Mouse (Mus musculus): ENCODE results near the gene Speer4f1. TPM values are rescaled to one million over a fixed set of nuclear protein-coding genes. Genes with fewer than 3 reads are reported as not detected.
"Not testable (repeated sequence)": the region's sequence is repeated elsewhere in the genome, so short reads cannot be mapped to it uniquely, and the experiment has no call there.

Gene Speer4f1
- polyA plus RNA-seq (2014; fragmentation: Nextera tagmentation; extraction: Ambion mirVana), result not detected in 2 replicates

- not testable (repeated sequence) for H3K9me3 ChIP-seq (ENCODE audit: control insufficient read depth, low read length); H3K4me3 ChIP-seq (replicated peaks; ENCODE audit: low read length); H3K27ac ChIP-seq; H3K4me2 ChIP-seq (replicated peaks); DNase-seq (ENCODE audit: low spot score); H3K9ac ChIP-seq; H3K4me1 ChIP-seq (replicated peaks; ENCODE audit: control insufficient read depth, insufficient read depth, low read length); H3K36me3 ChIP-seq (replicated peaks; ENCODE audit: control insufficient read depth, insufficient read depth); ATAC-seq (ENCODE audit: low FRiP score); H3K27me3 ChIP-seq (ENCODE audit: control insufficient read depth, insufficient read depth, low read length)
- WGBS, result 100% methylated on average over 1 of the region's 1 CpGs
These were observed at the start of gene Speer4f1 for GRCm38 (mm10) chr5:17475798-17476197. TSS of gene Speer4f1 (plus strand) at chr5:17476098.

- DNase-seq (ENCODE audit: low spot score) (no peak), ATAC-seq (ENCODE audit: low FRiP score) (no peak)
- 91% methylated on average over 1 of the region's 1 CpGs for WGBS
- Histone ChIP-seq H3K4me1 (replicated peaks; ENCODE audit: control insufficient read depth, insufficient read depth, low read length) (no peaks in the 10 kb centered on the region), H3K27ac (no peak overlapping the region), H3K36me3 (replicated peaks; ENCODE audit: control insufficient read depth, insufficient read depth) (no peaks in the 10 kb centered on the region), H3K9me3 (ENCODE audit: control insufficient read depth, low read length) (no peaks in the 10 kb centered on the region), H3K4me3 (replicated peaks; ENCODE audit: low read length) (no peak overlapping the region), H3K27me3 (ENCODE audit: control insufficient read depth, insufficient read depth, low read length) (no peaks in the 10 kb centered on the region), H3K4me2 (replicated peaks) (no peak overlapping the region), H3K9ac (no peak overlapping the region)
These were observed 49.0 kb upstream of the Speer4f1 start for GRCm38 (mm10) chr5:17426930-17427329.

GRCm38 (mm10) chr5:17434721-17435120, 41.2 kb upstream of the Speer4f1 start:
- WGBS, result 48% methylated on average over 3 of the region's 3 CpGs
- H3K4me3 ChIP-seq (replicated peaks; ENCODE audit: low read length), result no peak overlapping the region
- no peak overlapping the region for H3K4me2 ChIP-seq (replicated peaks)
- no peaks in the 10 kb centered on the region for H3K9me3 ChIP-seq (ENCODE audit: control insufficient read depth, low read length)
- no peak overlapping the region for H3K27ac ChIP-seq
- DNase-seq (ENCODE audit: low spot score) (no peak), ATAC-seq (ENCODE audit: low FRiP score) (no peak)
- no peaks in the 10 kb centered on the region for H3K27me3 ChIP-seq (ENCODE audit: control insufficient read depth, insufficient read depth, low read length)
- no peak overlapping the region for H3K9ac ChIP-seq
- H3K4me1 ChIP-seq (replicated peaks; ENCODE audit: control insufficient read depth, insufficient read depth, low read length), result no peaks in the 10 kb centered on the region
- H3K36me3 ChIP-seq (replicated peaks; ENCODE audit: control insufficient read depth, insufficient read depth), result no peaks in the 10 kb centered on the region

- DNase-seq (ENCODE audit: low spot score), result no peak
- Histone ChIP-seq H3K4me3 (replicated peaks; ENCODE audit: low read length) (no peak overlapping the region), H3K9me3 (ENCODE audit: control insufficient read depth, low read length) (no peaks in the 10 kb centered on the region), H3K4me1 (replicated peaks; ENCODE audit: control insufficient read depth, insufficient read depth, low read length) (no peaks in the 10 kb centered on the region), H3K4me2 (replicated peaks) (no peak overlapping the region), H3K27ac (no peak overlapping the region), H3K9ac (no peak overlapping the region), H3K27me3 (ENCODE audit: control insufficient read depth, insufficient read depth, low read length) (no peaks in the 10 kb centered on the region), H3K36me3 (replicated peaks; ENCODE audit: control insufficient read depth, insufficient read depth) (no peaks in the 10 kb centered on the region)
- ATAC-seq (ENCODE audit: low FRiP score), result no peak
- 7% methylated on average over 2 of the region's 2 CpGs for WGBS
These were observed 39.7 kb upstream of the Speer4f1 start for GRCm38 (mm10) chr5:17436209-17436608.

GRCm38 (mm10) chr5:17439487-17440102, 36.3 kb upstream of the Speer4f1 start:
- DNase-seq (ENCODE audit: low spot score) (no peak), ATAC-seq (ENCODE audit: low FRiP score) (no peak)
- H3K9ac ChIP-seq, result no peak overlapping the region
- H3K9me3 ChIP-seq (ENCODE audit: control insufficient read depth, low read length), result no peaks in the 10 kb centered on the region
- no peaks in the 10 kb centered on the region for H3K4me1 ChIP-seq (replicated peaks; ENCODE audit: control insufficient read depth, insufficient read depth, low read length)
- H3K4me2 ChIP-seq (replicated peaks), result no peak overlapping the region
- no peaks in the 10 kb centered on the region for H3K27me3 ChIP-seq (ENCODE audit: control insufficient read depth, insufficient read depth, low read length)
- H3K27ac ChIP-seq, result no peak overlapping the region
- H3K36me3 ChIP-seq (replicated peaks; ENCODE audit: control insufficient read depth, insufficient read depth), result no peaks in the 10 kb centered on the region
- no peak overlapping the region for H3K4me3 ChIP-seq (replicated peaks; ENCODE audit: low read length)

- Histone ChIP-seq H3K27me3 (ENCODE audit: control insufficient read depth, insufficient read depth, low read length) (no peaks in the 10 kb centered on the region), H3K4me2 (replicated peaks) (no peak overlapping the region), H3K4me1 (replicated peaks; ENCODE audit: control insufficient read depth, insufficient read depth, low read length) (no peaks in the 10 kb centered on the region), H3K36me3 (replicated peaks; ENCODE audit: control insufficient read depth, insufficient read depth) (no peaks in the 10 kb centered on the region), H3K9me3 (ENCODE audit: control insufficient read depth, low read length) (no peaks in the 10 kb centered on the region), H3K4me3 (replicated peaks; ENCODE audit: low read length) (no peak overlapping the region), H3K9ac (no peak overlapping the region), H3K27ac (no peak overlapping the region)
- DNase-seq (ENCODE audit: low spot score) (no peak), ATAC-seq (ENCODE audit: low FRiP score) (no peak)
- WGBS, result 87% methylated on average over 5 of the region's 5 CpGs
These were observed 21.8 kb upstream of the Speer4f1 start for GRCm38 (mm10) chr5:17454059-17454458.

GRCm38 (mm10) chr5:17454952-17455586, 20.8 kb upstream of the Speer4f1 start:
- H3K4me2 ChIP-seq (replicated peaks), result no peak overlapping the region
- H3K27me3 ChIP-seq (ENCODE audit: control insufficient read depth, insufficient read depth, low read length), result no peaks in the 10 kb centered on the region
- H3K9me3 ChIP-seq (ENCODE audit: control insufficient read depth, low read length), result no peaks in the 10 kb centered on the region
- no peak overlapping the region for H3K9ac ChIP-seq
- DNase-seq (ENCODE audit: low spot score), result no peak
- no peaks in the 10 kb centered on the region for H3K4me1 ChIP-seq (replicated peaks; ENCODE audit: control insufficient read depth, insufficient read depth, low read length)
- no peaks in the 10 kb centered on the region for H3K36me3 ChIP-seq (replicated peaks; ENCODE audit: control insufficient read depth, insufficient read depth)
- ATAC-seq (ENCODE audit: low FRiP score), result 0 out of 2 replicates have a peak, but pooled peaks have one; percentile 37
- whole genome bisulfite sequencing, result 83% methylated on average over 6 of the region's 6 CpGs
- H3K4me3 ChIP-seq (replicated peaks; ENCODE audit: low read length), result no peak overlapping the region
- H3K27ac ChIP-seq, result no peak overlapping the region

- H3K4me2 ChIP-seq (replicated peaks), result no peak overlapping the region
- H3K36me3 ChIP-seq (replicated peaks; ENCODE audit: control insufficient read depth, insufficient read depth), result no peaks in the 10 kb centered on the region
- ATAC-seq (ENCODE audit: low FRiP score) (no peak), DNase-seq (ENCODE audit: low spot score) (no peak)
- no peak overlapping the region for H3K9ac ChIP-seq
- no peaks in the 10 kb centered on the region for H3K27me3 ChIP-seq (ENCODE audit: control insufficient read depth, insufficient read depth, low read length)
- WGBS, result 75% methylated on average over 3 of the region's 3 CpGs
- H3K27ac ChIP-seq, result no peak overlapping the region
- H3K9me3 ChIP-seq (ENCODE audit: control insufficient read depth, low read length), result no peaks in the 10 kb centered on the region
- no peaks in the 10 kb centered on the region for H3K4me1 ChIP-seq (replicated peaks; ENCODE audit: control insufficient read depth, insufficient read depth, low read length)
- H3K4me3 ChIP-seq (replicated peaks; ENCODE audit: low read length), result no peak overlapping the region
These were observed 19.2 kb upstream of the Speer4f1 start for GRCm38 (mm10) chr5:17456671-17457070.

GRCm38 (mm10) chr5:17468120-17468519, 7.8 kb upstream of the Speer4f1 start:
- not testable (repeated sequence) for H3K36me3 ChIP-seq (replicated peaks; ENCODE audit: control insufficient read depth, insufficient read depth); H3K4me1 ChIP-seq (replicated peaks; ENCODE audit: control insufficient read depth, insufficient read depth, low read length); DNase-seq (ENCODE audit: low spot score); H3K4me2 ChIP-seq (replicated peaks); H3K9me3 ChIP-seq (ENCODE audit: control insufficient read depth, low read length); H3K9ac ChIP-seq; ATAC-seq (ENCODE audit: low FRiP score); H3K4me3 ChIP-seq (replicated peaks; ENCODE audit: low read length); H3K27me3 ChIP-seq (ENCODE audit: control insufficient read depth, insufficient read depth, low read length); H3K27ac ChIP-seq
- 72% methylated on average over 4 of the region's 4 CpGs for WGBS

All from hindbrain, embryonic 14.5 days (tissue).